8 mouse cellular contexts compared by ENCODE assay signal in genomic region chr5:106695141-106695540, GRCm38 (mm10). TPM values are rescaled to one million over a fixed set of nuclear protein-coding genes. Genes with fewer than 3 reads are reported as not detected.
DNase-seq lines count a peak whose midpoint lies in the region; ATAC-seq and TF ChIP-seq lines count a peak whose summit lies in the region.

No protein-coding gene starts in this region.

- no peak for DNase-seq in heart, adult 11 months
- DNase-seq in G1E (ENCODE audit: low spot score), result no peak
- no peak for DNase-seq in forebrain, postnatal 0 days
- DNase-seq in midbrain, embryonic 11.5 days (ENCODE audit: low spot score, missing footprints), result peak; percentile 92
- DNase-seq in ovary, adult 18-20 months (ENCODE audit: low spot score), result no peak
- DNase-seq in cerebellum, adult 9-11 months, result no peak
- no peak for DNase-seq in layer of hippocampus, adult 8-10 months (ENCODE audit: low spot score in 2 of 2)

- H3K9ac ChIP-seq in heart, embryonic 16.5 days (ENCODE audit: low read length), result peak overlapping the region; percentile 98
- peak overlapping the region; percentile 97 for H3K9ac ChIP-seq in forebrain, postnatal 0 days
- peak overlapping the region; percentile 99 for H3K9ac ChIP-seq in midbrain, embryonic 11.5 days (ENCODE audit: low read length)

- H3K27me3 ChIP-seq in heart, embryonic 16.5 days (ENCODE audit: control insufficient read depth, insufficient read depth, low read length), result no peaks in the 10 kb centered on the region
- H3K27me3 ChIP-seq in G1E (ENCODE audit: insufficient read depth, low read length), result no peaks in the 10 kb centered on the region
- no peaks in the 10 kb centered on the region for H3K27me3 ChIP-seq in forebrain, postnatal 0 days (ENCODE audit: insufficient read depth, low read length)
- no peaks in the 10 kb centered on the region for H3K27me3 ChIP-seq in midbrain, embryonic 11.5 days (ENCODE audit: control insufficient read depth, insufficient read depth, low read length)

- 28% methylated on average over 9 of the region's 9 CpGs for WGBS in heart, embryonic 16.5 days
- 29% methylated on average over 9 of the region's 9 CpGs for WGBS in forebrain, postnatal 0 days
- WGBS in midbrain, embryonic 11.5 days, result 48% methylated on average over 9 of the region's 9 CpGs

- H3K4me1 ChIP-seq in heart, embryonic 16.5 days (ENCODE audit: control insufficient read depth, insufficient read depth, low read length), result peaks cover 20% of the 10 kb centered on the region
- peaks cover 38% of the 10 kb centered on the region for H3K4me1 ChIP-seq in G1E (ENCODE audit: insufficient read depth, low read depth, low read length)
- peaks cover 13% of the 10 kb centered on the region; the same call in 1 of the 2 replicates for H3K4me1 ChIP-seq in forebrain, postnatal 0 days (ENCODE audit: insufficient read depth)
- peaks cover 20% of the 10 kb centered on the region for H3K4me1 ChIP-seq in midbrain, embryonic 11.5 days (ENCODE audit: control insufficient read depth, insufficient read depth, low read length)

- TF ChIP-seq CTCF in G1E (IDR thresholded peaks at IDR 0.05; ENCODE audit: low read depth, low read length), result no peak
- TF ChIP-seq CTCF in forebrain, postnatal 0 days (IDR thresholded peaks at IDR 0.05; ENCODE audit: low read depth), result no peak

- H3K4me2 ChIP-seq in heart, embryonic 16.5 days (ENCODE audit: low read depth, low read length), result peak overlapping the region; percentile 78
- peak overlapping the region; percentile 56 for H3K4me2 ChIP-seq in forebrain, postnatal 0 days (ENCODE audit: low read depth)
- H3K4me2 ChIP-seq in midbrain, embryonic 11.5 days, result peak overlapping the region; percentile 72

- peak overlapping the region; percentile 79 for H3K4me3 ChIP-seq in heart, embryonic 16.5 days (ENCODE audit: low read length)
- H3K4me3 ChIP-seq in G1E (ENCODE audit: low read depth, low read length), result peak overlapping the region; percentile 83
- peak overlapping the region; percentile 91 for H3K4me3 ChIP-seq in forebrain, postnatal 0 days (ENCODE audit: low read depth, low read length)
- H3K4me3 ChIP-seq in midbrain, embryonic 11.5 days (ENCODE audit: low read depth, low read length), result peak overlapping the region; percentile 81

- peak overlapping the region; percentile 99 for H3K27ac ChIP-seq in heart, embryonic 16.5 days (ENCODE audit: low read length)
- peak overlapping the region; percentile 98; the same call in 1 of the 2 replicates for H3K27ac ChIP-seq in forebrain, postnatal 0 days (ENCODE audit: low read depth, low read length)
- H3K27ac ChIP-seq in midbrain, embryonic 11.5 days (ENCODE audit: low read depth, low read length), result peak overlapping the region; percentile 99

- ATAC-seq in heart, embryonic 16.5 days (replicated peaks; ENCODE audit: extremely low read depth, insufficient read depth, low FRiP score), result no peak
- ATAC-seq in G1E (ENCODE audit: extremely low read depth, insufficient number of reproducible peaks, low FRiP score, poor library complexity, severe bottlenecking), result no peak
- ATAC-seq in forebrain, postnatal 0 days, result no peak
- ATAC-seq in midbrain, embryonic 11.5 days (ENCODE audit: low FRiP score), result no peak

- H3K36me3 ChIP-seq in heart, embryonic 16.5 days (ENCODE audit: control insufficient read depth, insufficient read depth), result peaks cover 4% of the 10 kb centered on the region
- peaks cover 35% of the 10 kb centered on the region for H3K36me3 ChIP-seq in G1E (replicated peaks)
- H3K36me3 ChIP-seq in forebrain, postnatal 0 days (ENCODE audit: insufficient read depth), result no peaks in the 10 kb centered on the region
- H3K36me3 ChIP-seq in midbrain, embryonic 11.5 days (ENCODE audit: control insufficient read depth, insufficient read depth, low read length), result no peaks in the 10 kb centered on the region

- no peaks in the 10 kb centered on the region for H3K9me3 ChIP-seq in heart, embryonic 16.5 days (replicated peaks; ENCODE audit: control insufficient read depth, low read length)
- no peaks in the 10 kb centered on the region for H3K9me3 ChIP-seq in G1E (replicated peaks)
- no peaks in the 10 kb centered on the region for H3K9me3 ChIP-seq in forebrain, postnatal 0 days (ENCODE audit: low read length)
- no peaks in the 10 kb centered on the region for H3K9me3 ChIP-seq in midbrain, embryonic 11.5 days (ENCODE audit: control insufficient read depth, low read length)

RNA-seq across cellular contexts. Expression of gene Zfp644, which starts 1.9 kb away (rescaled TPM):
- 35.8 and 40.2 TPM in 2 replicates for polyA plus RNA-seq in heart, embryonic 16.5 days (2015; fragmentation: Nextera tagmentation; extraction: Ambion mirVana)
- total RNA-seq in G1E (2014; fragmentation: Nextera tagmentation), result 97.8 and 114 TPM in 2 replicates
- total RNA-seq in G1E (2017), result 75.4 and 83.8 TPM in 2 replicates
- polyA plus RNA-seq in G1E (2012), result 13.1 and 13.9 TPM in 2 replicates
- total RNA-seq in forebrain, postnatal 0 days (2014; rRNA removed), result 114 and 132 TPM in 2 replicates
- polyA plus RNA-seq in forebrain, postnatal 0 days (2015; fragmentation: Nextera tagmentation; extraction: Ambion mirVana), result 57.1 and 70.8 TPM in 2 replicates
- 77.6 and 89.9 TPM in 2 replicates for polyA plus RNA-seq in midbrain, embryonic 11.5 days (2014; fragmentation: Nextera tagmentation; extraction: Ambion mirVana)
- 100 to 1,000 TPM; 102 to 132 (median 114) TPM for total RNA-seq in layer of hippocampus, adult 8-10 months (2022)
